Mouse (Mus musculus) intestine, embryonic 15.5 days (tissue): Measurements from ENCODE around the gene Inca1. TPM values are rescaled to one million over a fixed set of nuclear protein-coding genes. Genes with fewer than 3 reads are reported as not detected.
A peak's percentile ranks its signal among the peaks of the same experiment; 100 is the strongest.

ENCODE experiments used
- ATAC-seq: fragments of 200-750 bp; cut with Nextera tagmentation; 2 replicates; pipeline ENCODE4 v1.8.0; 2017; ENCODE audit warnings: moderate TSS enrichment, moderate library complexity
- H3K27ac ChIP-seq: fragments of 300-500 bp; sonication (generic); 2 replicates; pipeline ENCODE4 v1.5.1; 2015; ENCODE audit warnings: mild to moderate bottlenecking, inconsistent platforms
- H3K27me3 ChIP-seq: fragments of 300-500 bp; sonication (generic); replicated peaks from 2 replicates; pipeline ENCODE4 v1.6.1; 2015; ENCODE audit warnings: inconsistent platforms
- H3K36me3 ChIP-seq: fragments of 300-500 bp; sonication (generic); 2 replicates; pipeline ENCODE4 v1.6.1; 2015; ENCODE audit warnings: inconsistent platforms
- H3K4me1 ChIP-seq: fragments of 300-500 bp; sonication (generic); replicated peaks from 2 replicates; pipeline ENCODE4 v1.6.1; 2015; ENCODE audit warnings: inconsistent platforms
- H3K4me2 ChIP-seq: fragments of 300-500 bp; sonication (generic); replicated peaks from 2 replicates; pipeline ENCODE4 v1.6.1; 2015; ENCODE audit warnings: mild to moderate bottlenecking, inconsistent platforms
- H3K4me3 ChIP-seq: fragments of 300-500 bp; sonication (generic); replicated peaks from 2 replicates; pipeline ENCODE4 v1.5.1; 2015; ENCODE audit warnings: inconsistent platforms
- H3K9ac ChIP-seq: fragments of 300-500 bp; sonication (generic); 2 replicates; pipeline ENCODE4 v1.6.1; 2015; ENCODE audit warnings: inconsistent platforms
- H3K9me3 ChIP-seq: fragments of 300-500 bp; sonication (generic); 2 replicates; pipeline ENCODE4 v1.6.1; 2016; ENCODE audit warnings: inconsistent platforms
- WGBS: fragments of 180-500 bp; shearing (Covaris S2); methylation state at CpG from one replicate; pipeline ENCODE4 v1.1.7; 2015; 5-methylcytosine and 5-hydroxymethylcytosine counted together
- polyA plus RNA-seq: library from polyadenylated mRNA; unstranded; fragments of >200 nt; fragmentation: Nextera tagmentation; extraction: Ambion mirVana; gene quantifications from 2 replicates; pipeline ENCODE4 v1.2.1, GENCODE M21; 2015

The Inca1 gene
- polyA plus RNA-seq, 1 experiment from 2014 or later: 1.4 TPM

DNA sequence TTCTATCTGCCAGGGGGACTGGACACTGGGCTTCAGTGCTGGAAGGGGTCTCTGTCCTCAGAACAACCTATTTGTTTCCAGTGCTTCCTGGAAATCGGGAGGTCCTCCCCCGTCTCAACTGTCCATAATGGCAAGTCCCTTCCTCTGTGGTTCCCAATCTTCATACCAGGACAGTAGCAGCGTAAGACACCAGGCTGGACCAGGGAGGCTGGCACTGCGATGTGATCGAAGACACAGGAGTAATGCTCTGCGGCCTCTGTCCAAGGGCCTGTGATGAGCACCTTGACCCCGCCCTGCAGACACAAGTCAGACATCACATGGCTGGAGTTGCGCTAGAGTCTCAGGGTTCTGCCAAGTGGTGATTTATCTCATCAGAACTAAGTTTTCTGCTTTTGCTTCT lies 20.6 kb downstream of the Inca1 start:
- H3K27me3 ChIP-seq: no peaks in the 10 kb centered on the region
- no peak overlapping the region for H3K27ac ChIP-seq
- no peak overlapping the region for H3K9ac ChIP-seq
- peaks cover 9% of the 10 kb centered on the region for H3K4me1 ChIP-seq
- H3K4me2 ChIP-seq: no peak overlapping the region
- no peak overlapping the region for H3K4me3 ChIP-seq
- H3K9me3 ChIP-seq: no peaks in the 10 kb centered on the region
- 95% methylated on average over 8 of the region's 8 CpGs for WGBS
- H3K36me3 ChIP-seq: peaks cover 25% of the 10 kb centered on the region
- ATAC-seq: no peak

DNA sequence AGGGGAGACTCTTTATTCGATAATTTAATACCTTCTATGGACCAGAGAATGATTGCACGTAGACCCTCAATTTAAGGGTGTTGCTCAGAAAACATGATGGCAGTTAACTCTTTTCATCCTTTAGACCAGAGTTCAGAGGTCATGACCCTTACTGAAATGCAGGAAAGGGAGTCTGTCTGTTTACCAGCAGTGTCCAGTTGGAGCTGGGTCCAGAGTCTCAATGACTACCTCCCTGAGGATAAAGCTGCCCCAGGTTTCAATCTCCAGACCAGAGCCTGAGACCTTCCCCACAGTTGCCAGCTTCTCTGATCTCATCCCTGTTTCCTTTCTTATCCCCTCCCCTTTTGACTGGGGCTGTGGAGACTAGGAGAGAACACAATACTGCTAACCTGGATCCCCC lies 21.4 kb downstream of the Inca1 start:
- Histone ChIP-seq H3K27me3 (no peaks in the 10 kb centered on the region), H3K36me3 (peaks cover 24% of the 10 kb centered on the region), H3K4me3 (no peak overlapping the region), H3K27ac (no peak overlapping the region), H3K9me3 (no peaks in the 10 kb centered on the region), H3K9ac (no peak overlapping the region), H3K4me1 (peaks cover 8% of the 10 kb centered on the region), H3K4me2 (no peak overlapping the region)
- no peak for ATAC-seq
- WGBS: 64% methylated on average over 2 of the region's 2 CpGs

DNA sequence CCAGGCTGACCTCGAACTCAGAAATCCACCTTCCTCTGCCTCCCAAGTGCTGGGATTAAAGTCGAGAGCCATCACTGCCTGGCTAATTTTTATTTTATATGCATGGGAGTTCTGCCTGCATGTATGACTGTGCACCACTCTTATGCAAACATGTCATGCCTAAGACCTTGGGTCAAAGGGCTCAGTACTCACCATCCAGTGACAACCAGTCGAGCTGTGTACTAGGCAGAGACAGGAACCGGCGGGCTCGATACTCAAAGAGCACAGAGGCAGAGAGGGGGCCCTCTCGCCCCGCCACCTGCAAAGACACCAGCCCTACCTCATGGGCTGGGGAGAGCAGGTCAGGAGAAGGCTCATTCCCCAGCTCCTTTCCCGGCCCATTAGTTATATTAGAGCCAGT lies 21.9 kb downstream of the Inca1 start:
- WGBS: 74% methylated on average over 9 of the region's 9 CpGs
- Histone ChIP-seq H3K4me1 (peaks cover 6% of the 10 kb centered on the region), H3K36me3 (peaks cover 20% of the 10 kb centered on the region), H3K9me3 (no peaks in the 10 kb centered on the region), H3K4me2 (no peak overlapping the region), H3K9ac (no peak overlapping the region), H3K27me3 (no peaks in the 10 kb centered on the region), H3K4me3 (no peak overlapping the region), H3K27ac (no peak overlapping the region)
- ATAC-seq: no peak

DNA sequence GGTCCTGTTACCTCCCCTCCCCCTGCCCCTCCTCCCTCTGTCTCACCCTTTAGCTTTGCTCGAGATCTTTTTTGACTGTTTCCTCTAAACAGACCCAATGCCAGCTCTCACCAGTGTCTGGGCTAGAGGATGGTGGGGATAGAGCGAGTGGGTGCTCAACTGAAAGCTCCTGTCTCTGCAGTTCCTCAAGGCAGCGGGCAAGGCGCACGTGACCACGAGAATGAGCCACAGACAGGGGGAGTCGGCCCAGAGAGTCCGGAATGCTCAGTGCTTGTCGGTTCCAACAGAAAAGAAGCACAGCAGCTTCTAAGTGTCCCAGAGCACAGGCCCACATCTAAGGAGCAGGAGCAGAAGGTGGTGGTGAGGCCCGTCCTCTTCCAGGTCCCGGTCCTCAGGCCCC lies 25.5 kb downstream of the Inca1 start:
- no peak overlapping the region for H3K27ac ChIP-seq
- H3K9me3 ChIP-seq: no peaks in the 10 kb centered on the region
- H3K4me1 ChIP-seq: 0 out of 2 replicates have a peak, but pooled peaks cover 7% of the 10 kb centered on the region
- no peak for ATAC-seq
- 67% methylated on average over 11 of the region's 11 CpGs for whole genome bisulfite sequencing
- H3K4me2 ChIP-seq: no peak overlapping the region
- no peaks in the 10 kb centered on the region for H3K27me3 ChIP-seq
- no peak overlapping the region for H3K9ac ChIP-seq
- H3K36me3 ChIP-seq: peaks cover 9% of the 10 kb centered on the region
- H3K4me3 ChIP-seq: no peak overlapping the region

DNA sequence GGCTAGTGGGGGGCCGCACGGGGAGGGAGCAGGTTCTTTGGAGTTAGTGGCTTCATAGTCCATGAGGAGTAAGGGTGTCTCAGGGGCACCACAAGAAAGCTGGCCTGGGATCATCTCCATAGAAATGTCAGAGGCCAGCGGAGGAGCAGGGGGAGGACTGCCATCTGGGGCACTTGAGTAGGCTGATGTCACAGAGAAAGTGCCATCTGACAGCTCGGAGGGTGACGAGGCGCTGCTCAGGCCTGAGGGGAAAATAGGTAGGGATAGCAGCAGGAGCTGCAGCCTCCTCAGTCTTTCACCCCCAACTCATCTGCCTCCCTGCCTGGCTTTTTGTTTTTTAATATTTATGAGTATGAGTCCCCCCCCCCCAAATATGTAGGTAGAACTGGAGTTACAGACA lies 25.9 kb downstream of the Inca1 start:
- Histone ChIP-seq H3K4me3 (no peak overlapping the region), H3K9me3 (no peaks in the 10 kb centered on the region), H3K27ac (no peak overlapping the region), H3K4me2 (no peak overlapping the region), H3K36me3 (peaks cover 9% of the 10 kb centered on the region), H3K27me3 (no peaks in the 10 kb centered on the region), H3K4me1 (0 out of 2 replicates have a peak, but pooled peaks cover 7% of the 10 kb centered on the region), H3K9ac (no peak overlapping the region)
- ATAC-seq: no peak
- WGBS: 89% methylated on average over 6 of the region's 6 CpGs

DNA sequence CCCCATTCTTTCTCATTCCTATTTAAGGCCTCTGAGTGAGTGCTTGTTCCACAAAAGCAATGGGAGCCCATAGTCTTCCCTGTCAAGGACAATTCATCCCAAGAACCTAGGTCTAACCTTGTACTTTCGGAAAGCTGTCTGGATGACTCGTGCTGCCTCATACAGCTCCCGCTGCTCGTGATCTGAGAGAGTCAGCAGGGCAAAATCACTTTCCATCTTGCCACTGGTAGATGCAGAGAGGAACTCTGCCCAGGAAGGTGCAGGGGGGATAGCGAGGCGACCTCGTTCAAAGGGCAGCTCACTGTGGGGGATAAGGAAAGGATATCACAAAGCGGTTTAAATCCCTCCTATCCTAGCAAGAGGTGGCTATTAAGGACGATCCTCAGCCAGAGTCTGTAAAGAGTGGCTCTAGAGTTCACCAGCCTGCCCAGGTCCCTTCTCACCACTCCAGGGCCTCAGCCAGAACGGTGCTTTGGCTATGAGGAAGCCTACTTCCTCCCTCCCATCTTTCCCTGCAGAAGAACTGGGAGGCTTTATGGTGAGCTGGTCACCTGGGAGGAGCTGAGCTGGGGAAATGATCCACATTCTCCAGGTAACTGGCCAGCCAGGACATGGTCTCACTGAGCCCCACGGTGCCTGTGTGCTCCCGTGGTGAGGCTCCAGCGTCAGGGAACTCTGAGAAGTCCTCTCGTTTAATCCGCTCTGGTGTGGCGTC lies 28.5 kb downstream of the Inca1 start:
- WGBS: 82% methylated on average over 16 of the region's 16 CpGs
- no peak overlapping the region for H3K9ac ChIP-seq
- H3K4me3 ChIP-seq: no peak overlapping the region
- peaks cover 17% of the 10 kb centered on the region for H3K4me1 ChIP-seq
- H3K36me3 ChIP-seq: peaks cover 9% of the 10 kb centered on the region
- no peaks in the 10 kb centered on the region for H3K27me3 ChIP-seq
- H3K27ac ChIP-seq: no peak overlapping the region
- no peaks in the 10 kb centered on the region for H3K9me3 ChIP-seq
- H3K4me2 ChIP-seq: 0 out of 2 replicates have a peak overlapping the region, but pooled peaks have one; percentile 80
- ATAC-seq: no peak

DNA sequence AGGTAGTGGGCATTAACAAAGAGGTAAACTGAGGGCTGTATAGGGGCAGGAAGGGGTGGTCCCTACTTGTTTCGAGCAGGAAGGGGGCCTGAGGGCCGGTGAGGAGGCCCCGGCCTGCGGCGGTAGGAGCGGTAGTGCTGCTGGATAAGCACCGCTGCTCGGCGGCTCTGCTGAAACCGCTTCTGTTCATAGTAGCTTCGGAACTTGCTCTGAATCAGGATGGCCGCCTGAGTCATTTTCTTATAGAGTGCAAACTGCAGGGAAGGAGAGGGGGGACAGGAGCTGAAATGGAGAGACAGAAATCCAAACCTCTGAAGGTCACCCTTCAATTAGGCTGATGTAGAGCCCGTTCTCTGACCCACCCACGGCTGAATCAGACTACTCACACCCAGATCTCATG lies 29.5 kb downstream of the Inca1 start:
- no peak for ATAC-seq
- 42% methylated on average over 14 of the region's 14 CpGs for WGBS

DNA sequence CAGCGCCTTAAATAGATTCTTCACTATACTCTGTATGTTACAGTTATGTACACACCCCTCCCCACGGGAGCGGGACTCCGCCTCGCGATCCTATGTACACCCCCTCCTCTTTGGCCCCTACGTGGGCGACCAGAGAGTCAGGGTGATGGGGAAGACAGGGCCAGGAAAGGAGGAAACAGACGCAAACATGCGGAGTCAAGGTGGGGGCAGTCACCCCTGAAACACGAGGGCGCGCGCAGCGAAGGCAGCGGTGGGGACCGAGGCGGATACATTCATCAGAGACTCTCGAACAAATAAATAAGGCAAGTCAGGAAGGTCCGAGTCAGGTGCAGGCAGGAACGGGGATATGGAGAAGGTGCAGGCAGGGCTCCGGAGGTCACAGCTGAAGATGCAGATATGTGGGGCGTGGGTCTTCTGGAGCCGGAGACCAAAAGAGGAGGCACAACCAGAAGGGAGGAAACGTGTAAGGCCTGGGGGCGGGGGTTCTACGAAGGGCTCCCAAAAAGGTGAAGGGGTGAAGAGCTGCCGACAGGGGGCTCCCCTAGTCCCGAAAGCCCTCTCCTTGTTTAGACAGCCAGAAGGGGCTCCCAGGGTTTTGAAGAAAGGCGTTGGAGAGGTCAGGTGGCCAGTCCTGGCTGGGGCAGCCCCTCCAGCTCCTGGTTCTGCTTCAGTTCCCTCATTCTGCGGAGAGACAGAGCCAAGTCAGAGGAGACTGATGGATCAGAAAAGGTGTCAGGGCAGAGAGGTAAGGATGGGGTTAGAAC lies 30.2 kb downstream of the Inca1 start:
- peak; percentile 29 for ATAC-seq
- Histone ChIP-seq H3K27ac (peak overlapping the region; percentile 99), H3K9ac (peak overlapping the region; percentile 72), H3K27me3 (no peaks in the 10 kb centered on the region), H3K4me3 (peak overlapping the region; percentile 65), H3K4me2 (peak overlapping the region; percentile 80), H3K36me3 (peaks cover 15% of the 10 kb centered on the region), H3K9me3 (no peaks in the 10 kb centered on the region), H3K4me1 (peaks cover 17% of the 10 kb centered on the region)
- WGBS: under 1% methylated on average over 31 of the region's 31 CpGs

More for the DNA sequence above, 29.5 kb downstream of the Inca1 start:
- peaks cover 15% of the 10 kb centered on the region for H3K36me3 ChIP-seq
- H3K27me3 ChIP-seq: no peaks in the 10 kb centered on the region
- peak overlapping the region; percentile 99 for H3K27ac ChIP-seq
- peaks cover 17% of the 10 kb centered on the region for H3K4me1 ChIP-seq
- H3K9me3 ChIP-seq: no peaks in the 10 kb centered on the region
- peak overlapping the region; percentile 72 for H3K9ac ChIP-seq
- peak overlapping the region; percentile 65 for H3K4me3 ChIP-seq
- H3K4me2 ChIP-seq: peak overlapping the region; percentile 80

DNA sequence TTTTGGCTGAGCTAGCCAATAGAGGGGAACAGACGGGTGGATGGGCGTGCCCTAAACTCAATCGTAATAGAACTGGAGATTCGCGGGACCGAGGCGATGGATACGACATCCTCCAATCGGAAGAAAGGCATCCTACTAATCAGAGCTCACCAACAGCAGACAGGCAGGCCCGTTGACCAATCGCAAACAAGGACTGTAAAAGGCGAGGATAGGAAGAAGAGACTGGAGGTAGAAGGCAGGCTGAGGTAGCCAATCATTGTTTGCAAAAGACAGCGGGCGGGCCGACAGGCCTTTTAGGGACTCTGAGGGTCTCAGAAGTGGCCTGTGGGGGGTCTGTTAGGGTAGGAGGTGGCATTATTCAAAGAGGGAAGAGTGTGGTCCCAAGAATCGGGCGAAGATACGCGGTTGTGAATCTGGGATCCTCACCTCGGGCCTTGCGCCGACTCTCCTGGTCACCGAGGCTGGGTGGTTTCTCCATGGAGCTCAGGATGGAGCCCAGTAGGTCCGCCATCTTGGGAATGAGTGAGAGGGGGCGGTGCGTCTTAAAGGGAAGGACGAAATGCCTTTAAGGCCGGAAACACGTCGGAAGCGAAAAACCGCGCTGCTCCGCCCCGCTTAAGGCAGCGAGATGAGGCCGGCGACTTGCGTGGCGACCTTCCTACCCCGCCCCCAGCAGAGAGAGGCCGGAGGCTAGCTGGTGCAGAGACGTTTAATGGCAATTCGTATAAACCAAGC lies 31.0 kb downstream of the Inca1 start, which contains the start of gene Spag7:
Gene Spag7 (minus strand): TSS at position 646 of the 735 bp plus-strand sequence.
- no peaks in the 10 kb centered on the region for H3K9me3 ChIP-seq
- H3K4me2 ChIP-seq: peak within 1 kb of the TSS; percentile 80
- H3K4me3 ChIP-seq: peak within 1 kb of the TSS; percentile 65
- peaks cover 17% of the 10 kb centered on the region for H3K4me1 ChIP-seq
- H3K36me3 ChIP-seq: peaks cover 18% of the 10 kb centered on the region
- WGBS: under 1% methylated on average over 44 of the region's 44 CpGs
- ATAC-seq: peak; percentile 97
- peak within 1 kb of the TSS; percentile 72 for H3K9ac ChIP-seq
- peak within 1 kb of the TSS; percentile 99 for H3K27ac ChIP-seq
- no peaks in the 10 kb centered on the region for H3K27me3 ChIP-seq

DNA sequence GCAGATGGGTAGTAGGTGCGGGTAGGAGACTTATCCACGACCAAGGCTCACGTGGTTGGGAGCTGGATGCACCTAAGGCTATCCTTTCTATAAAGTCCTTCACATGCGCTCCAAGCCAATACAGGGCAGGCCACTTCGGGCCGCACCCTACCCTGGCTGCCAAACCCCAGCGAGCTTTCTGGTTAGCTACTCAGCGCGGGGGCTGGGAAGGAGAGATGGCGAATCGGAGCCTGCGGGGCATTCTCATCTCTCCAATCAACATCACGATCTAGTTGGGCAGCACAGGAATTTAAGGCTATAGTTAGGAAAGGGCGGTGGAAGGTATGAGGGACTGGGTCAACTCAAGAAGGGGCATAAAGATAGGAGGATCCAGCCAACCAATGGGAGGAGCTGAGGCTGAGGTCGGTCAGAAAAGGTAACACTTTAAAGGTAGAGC lies 31.6 kb downstream of the Inca1 start:
- Histone ChIP-seq H3K4me3 (peak overlapping the region; percentile 65), H3K9me3 (no peaks in the 10 kb centered on the region)

DNA sequence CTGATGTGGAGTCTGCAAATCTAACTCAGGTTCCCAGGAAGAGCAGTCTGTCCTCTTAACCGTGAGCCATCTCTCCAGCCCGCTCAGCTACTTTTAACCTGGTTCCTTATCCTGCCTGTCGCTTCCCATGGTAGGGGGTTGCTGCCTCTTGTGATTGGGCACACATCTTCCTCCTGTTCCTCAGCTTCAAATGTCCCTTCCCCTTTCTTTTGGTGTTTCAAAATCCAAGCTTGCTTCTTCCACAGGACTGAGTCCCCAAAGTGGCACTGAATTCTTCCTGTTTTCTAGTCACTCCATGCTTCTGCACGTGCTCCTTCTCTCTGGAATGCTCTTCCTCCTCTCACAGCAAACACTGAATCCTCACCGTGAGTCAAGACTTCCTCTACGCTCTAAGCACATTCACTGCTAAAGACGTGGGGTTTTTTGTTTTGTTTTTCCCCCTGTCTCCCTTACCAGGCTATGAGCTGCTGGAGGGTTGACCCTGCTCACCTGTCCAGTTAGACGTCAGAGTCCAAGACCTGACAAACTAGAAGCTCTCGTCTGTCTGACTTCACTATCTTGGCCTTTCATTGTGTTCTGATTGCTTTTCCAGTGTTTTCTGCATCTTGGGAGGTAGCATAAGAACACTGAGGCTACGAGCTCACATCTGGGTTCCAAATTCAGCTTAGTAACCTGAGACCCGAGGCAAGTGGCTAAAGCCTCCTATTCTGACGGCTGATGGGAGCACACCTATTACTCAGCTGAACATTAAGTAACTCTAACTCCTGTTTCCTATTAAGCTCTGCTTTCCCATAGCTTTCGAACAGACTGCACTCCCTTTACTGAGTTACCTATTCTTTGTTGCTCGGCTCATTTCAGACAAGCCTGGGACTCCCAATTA lies 32.4 kb downstream of the Inca1 start:
- Histone ChIP-seq H3K4me2 (peak overlapping the region; percentile 80), H3K4me1 (peaks cover 17% of the 10 kb centered on the region), H3K9ac (peak overlapping the region; percentile 49), H3K36me3 (peaks cover 23% of the 10 kb centered on the region), H3K27me3 (no peaks in the 10 kb centered on the region), H3K4me3 (peak overlapping the region; percentile 65), H3K27ac (peak overlapping the region; percentile 93; the same call in 1 of the 2 replicates), H3K9me3 (no peaks in the 10 kb centered on the region)
- no peak for ATAC-seq
- WGBS: 64% methylated on average over 14 of the region's 14 CpGs

More for the DNA sequence above, 31.6 kb downstream of the Inca1 start:
- Histone ChIP-seq H3K4me2 (peak overlapping the region; percentile 80), H3K27ac (peak overlapping the region; percentile 93), H3K27me3 (no peaks in the 10 kb centered on the region), H3K36me3 (peaks cover 16% of the 10 kb centered on the region), H3K9ac (peak overlapping the region; percentile 49), H3K4me1 (peaks cover 17% of the 10 kb centered on the region)
- under 1% methylated on average over 15 of the region's 15 CpGs for WGBS
- ATAC-seq: peak; percentile 73
